Mouse (Mus musculus) testis, postnatal 10 days (tissue): ENCODE results near the gene Ripply1.
"Not testable (repeated sequence)": the region's sequence is repeated elsewhere in the genome, so short reads cannot be mapped to it uniquely, and the experiment has no call there.

ENCODE experiments used
- DNase-seq: peaks from one replicate; pipeline ENCODE4 v3.0.0; 2021; ENCODE audit warnings: low spot score

The Ripply1 gene

GRCm38 (mm10) chrX:139780988-139781387 lies 1.2 kb downstream of the Ripply1 start:
- no peak for DNase-seq

DNA sequence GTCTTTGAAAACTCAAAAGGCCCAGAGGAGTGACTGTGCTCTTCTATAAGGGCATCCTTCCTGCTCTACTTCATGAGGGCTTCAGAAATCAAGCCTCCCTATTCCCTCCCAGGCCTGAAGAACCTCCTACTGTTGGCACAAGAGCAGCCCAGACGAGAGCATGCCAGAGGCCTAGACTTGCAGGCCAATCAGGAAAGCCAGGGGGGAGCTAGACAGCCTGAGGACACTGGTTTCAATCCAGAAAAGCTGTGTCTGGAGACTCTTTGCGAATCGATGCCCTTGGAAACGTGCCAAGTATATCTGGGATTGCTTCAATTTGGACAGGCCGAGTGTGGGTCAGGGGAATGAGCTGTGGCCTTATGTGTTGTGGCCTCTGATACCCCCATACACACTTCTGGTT lies 2.8 kb downstream of the Ripply1 start:
- no peak for DNase-seq

DNA sequence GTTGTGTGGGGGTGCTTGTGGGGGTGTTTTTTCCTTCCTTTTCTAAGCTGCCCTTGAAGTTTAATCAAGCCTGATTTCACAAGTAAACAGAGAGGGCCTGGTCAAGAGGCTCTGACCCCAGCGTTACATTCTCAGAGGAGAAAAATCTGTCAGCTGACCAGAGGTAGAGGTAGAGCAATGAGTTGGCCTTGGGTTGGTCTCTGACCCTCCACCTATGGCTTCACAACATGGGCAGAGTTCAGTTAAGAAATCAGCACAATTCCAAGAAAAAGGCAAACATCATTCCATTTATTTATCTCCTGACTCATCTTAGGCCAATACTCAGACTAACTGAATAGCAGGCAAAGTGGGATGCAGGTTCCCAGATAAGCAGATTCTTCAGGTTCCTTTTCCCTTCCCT lies 3.3 kb downstream of the Ripply1 start:
- DNase-seq: no peak

GRCm38 (mm10) chrX:139777357-139777756 lies 4.8 kb downstream of the Ripply1 start:
- DNase-seq: no peak

DNA sequence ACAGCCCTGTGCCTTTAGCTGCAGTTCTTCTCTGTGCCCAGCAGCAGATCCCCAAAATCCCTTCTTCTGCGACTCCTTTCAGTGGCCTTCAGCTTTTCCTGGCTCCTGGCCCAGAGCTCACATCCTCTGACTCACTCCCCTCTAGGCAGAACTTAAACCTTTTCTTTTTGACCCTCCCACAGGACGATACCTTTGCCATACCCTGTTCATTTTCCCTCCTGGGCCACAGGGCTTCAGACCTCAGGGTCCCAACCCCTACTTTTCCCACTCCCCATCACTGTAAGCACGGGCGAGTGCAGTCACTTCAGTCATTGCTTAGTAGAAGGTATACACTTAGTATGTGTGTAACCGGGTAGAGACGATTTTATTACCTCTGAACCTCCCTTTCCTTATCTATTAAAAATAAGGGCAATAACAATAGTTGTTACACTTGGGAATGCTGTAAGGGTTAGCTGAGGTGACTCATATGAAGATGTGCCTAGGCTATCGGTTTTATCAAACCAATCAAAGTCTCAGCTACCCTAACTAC lies 7.0 kb downstream of the Ripply1 start:
- peak; percentile 58 for DNase-seq

- peak; percentile 81 for DNase-seq
Observed at GRCm38 (mm10) chrX:139774309-139775083, 7.7 kb downstream of the Ripply1 start.

GRCm38 (mm10) chrX:139769975-139770637 lies 12.0 kb downstream of the Ripply1 start:
- DNase-seq: no peak

GRCm38 (mm10) chrX:139762546-139762945 lies 19.6 kb downstream of the Ripply1 start:
- DNase-seq: peak; percentile 47

- DNase-seq: not testable (repeated sequence)
Observed at GRCm38 (mm10) chrX:139758634-139759033, 23.5 kb downstream of the Ripply1 start.

GRCm38 (mm10) chrX:139751855-139752254 lies 30.3 kb downstream of the Ripply1 start:
- DNase-seq: peak; percentile 71

- DNase-seq: no peak
Observed at GRCm38 (mm10) chrX:139737066-139737465, 45.1 kb downstream of the Ripply1 start.

DNA sequence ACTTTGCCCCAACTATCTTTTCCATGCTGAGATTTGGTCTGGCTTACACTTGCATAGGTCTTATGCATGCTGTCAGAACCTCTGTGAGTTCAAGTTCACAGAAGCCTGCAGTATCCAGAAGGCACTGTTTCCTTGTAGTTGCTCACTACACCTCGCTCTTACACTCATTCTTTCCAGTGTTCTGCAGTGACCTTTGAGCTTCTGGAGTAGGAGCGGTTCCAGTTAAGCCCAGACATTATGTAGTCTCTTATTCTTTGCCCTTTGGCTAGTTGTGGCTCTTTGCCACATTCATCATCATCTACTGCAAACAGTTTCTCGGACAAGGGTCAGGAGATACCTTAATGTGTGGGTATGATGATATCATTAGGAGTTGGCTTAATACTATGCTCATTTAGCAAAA lies 51.6 kb downstream of the Ripply1 start:
- no peak for DNase-seq
